Mouse (Mus musculus) right cerebral cortex, postnatal 25 days (tissue): ENCODE results near the gene Vmn2r114.
"Not testable (repeated sequence)": the region's sequence is repeated elsewhere in the genome, so short reads cannot be mapped to it uniquely, and the experiment has no call there.

Source experiments
- DNase-seq: peaks from one replicate; pipeline ENCODE4 v3.0.0; 2022

Gene Vmn2r114

DNA sequence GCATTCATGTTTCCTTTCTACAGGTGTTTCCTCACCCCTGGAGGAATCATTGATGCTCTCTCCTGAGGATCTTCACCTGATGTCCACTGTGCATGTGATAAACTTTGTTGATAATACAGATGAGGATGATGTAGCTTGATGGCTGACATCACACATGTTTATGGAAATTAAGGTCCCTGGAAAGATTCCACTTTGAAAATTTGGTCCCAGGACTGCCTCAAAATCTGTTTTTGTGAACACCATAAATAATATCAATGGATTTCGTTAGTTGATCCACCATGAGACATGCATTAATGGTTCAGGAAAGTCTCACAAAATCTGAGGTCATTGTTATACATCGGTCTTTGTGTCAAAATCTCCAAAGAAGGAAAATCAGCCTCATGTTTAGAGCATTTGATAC is at the start of gene Vmn2r114:
Gene Vmn2r114 (minus strand): TSS at position 101 of the 400 bp plus-strand sequence.
- not testable (repeated sequence) for DNase-seq

GRCm38 (mm10) chr17:23351644-23352043 is 39.3 kb upstream of the Vmn2r114 start:
- DNase-seq = no peak

- not testable (repeated sequence) for DNase-seq
Measured at GRCm38 (mm10) chr17:23343441-23343840, 31.1 kb upstream of the Vmn2r114 start, which contains the start of gene Vmn2r115. Gene Vmn2r115 (plus strand): TSS chr17:23343741.

- no peak for DNase-seq
Measured at GRCm38 (mm10) chr17:23330657-23331056, 18.3 kb upstream of the Vmn2r114 start.
